Mouse (Mus musculus) E14TG2a.4 (cell line): ENCODE measurements around the gene Zdhhc23.

Source experiments
- H3K27me3 ChIP-seq: 2 replicates; pipeline ENCODE4 v1.6.1; 2014; ENCODE audit warnings: low read length, control low read depth; ENCODE audit not compliant: insufficient read depth
- H3K36me3 ChIP-seq: 2 replicates; pipeline ENCODE4 v1.6.1; 2014; ENCODE audit warnings: low read length, control low read depth; ENCODE audit not compliant: insufficient read depth
- H3K4me1 ChIP-seq: replicated peaks from 2 replicates; pipeline ENCODE4 v1.6.1; 2014; ENCODE audit warnings: low read depth, low read length, control low read depth
- H3K4me3 ChIP-seq: replicated peaks from 2 replicates; pipeline ENCODE4 v1.5.1; 2014; ENCODE audit warnings: mild to moderate bottlenecking, low read length
- H3K9me3 ChIP-seq: 2 replicates; pipeline ENCODE4 v1.6.1; 2014; ENCODE audit warnings: low read length, control low read depth
- CTCF ChIP-seq: conservative IDR thresholded peaks from 2 replicates; pipeline ENCODE4 v1.5.1; 2014; ENCODE audit warnings: low read length
- NANOG ChIP-seq: IDR thresholded peaks from 2 replicates; pipeline ENCODE4 v1.6.1; 2014; ENCODE audit warnings: borderline replicate concordance, low read length, mixed read lengths
- POU5F1 ChIP-seq: IDR thresholded peaks from 2 replicates; pipeline ENCODE4 v1.6.1; 2014; ENCODE audit warnings: low read length, borderline replicate concordance

The Zdhhc23 gene

GRCm38 (mm10) chr16:43972391-43972790 lies 7.2 kb downstream of the Zdhhc23 start:
- Histone ChIP-seq H3K27me3 (peaks cover 38% of the 10 kb centered on the region), H3K9me3 (no peaks in the 10 kb centered on the region), H3K4me3 (no peak overlapping the region), H3K4me1 (peaks cover 29% of the 10 kb centered on the region), H3K36me3 (no peaks in the 10 kb centered on the region)
- TF ChIP-seq POU5F1 (no peak), CTCF (no peak), NANOG (no peak)

GRCm38 (mm10) chr16:43971741-43972140 lies 7.8 kb downstream of the Zdhhc23 start:
- H3K4me3 ChIP-seq, result no peak overlapping the region
- H3K27me3 ChIP-seq, result peaks cover 33% of the 10 kb centered on the region
- no peaks in the 10 kb centered on the region for H3K9me3 ChIP-seq
- peaks cover 29% of the 10 kb centered on the region for H3K4me1 ChIP-seq
- TF ChIP-seq CTCF, result no peak
- no peak for TF ChIP-seq NANOG
- TF ChIP-seq POU5F1, result no peak
- no peaks in the 10 kb centered on the region for H3K36me3 ChIP-seq

GRCm38 (mm10) chr16:43971189-43971588 lies 8.4 kb downstream of the Zdhhc23 start:
- no peak for TF ChIP-seq POU5F1
- no peak for TF ChIP-seq CTCF
- no peak for TF ChIP-seq NANOG
- Histone ChIP-seq H3K27me3 (peaks cover 28% of the 10 kb centered on the region), H3K36me3 (no peaks in the 10 kb centered on the region), H3K4me1 (peaks cover 29% of the 10 kb centered on the region), H3K9me3 (no peaks in the 10 kb centered on the region), H3K4me3 (no peak overlapping the region)

- Histone ChIP-seq H3K9me3 (no peaks in the 10 kb centered on the region), H3K4me3 (no peak overlapping the region), H3K36me3 (no peaks in the 10 kb centered on the region), H3K27me3 (peaks cover 26% of the 10 kb centered on the region), H3K4me1 (peaks cover 29% of the 10 kb centered on the region)
- TF ChIP-seq NANOG (no peak), POU5F1 (no peak), CTCF (no peak)
Observed at GRCm38 (mm10) chr16:43970426-43970825, 9.2 kb downstream of the Zdhhc23 start.

GRCm38 (mm10) chr16:43965781-43966389 lies 13.7 kb downstream of the Zdhhc23 start:
- peaks cover 10% of the 10 kb centered on the region for H3K4me1 ChIP-seq
- no peak for TF ChIP-seq CTCF
- TF ChIP-seq POU5F1, result no peak
- no peak for TF ChIP-seq NANOG
- H3K27me3 ChIP-seq, result peaks cover 9% of the 10 kb centered on the region; the same call in 1 of the 2 replicates

GRCm38 (mm10) chr16:43963780-43964179 lies 15.8 kb downstream of the Zdhhc23 start:
- no peak overlapping the region for H3K4me3 ChIP-seq
- peaks cover 4% of the 10 kb centered on the region for H3K4me1 ChIP-seq
- H3K9me3 ChIP-seq, result no peaks in the 10 kb centered on the region
- H3K27me3 ChIP-seq, result no peaks in the 10 kb centered on the region
- H3K36me3 ChIP-seq, result peaks cover 37% of the 10 kb centered on the region
- TF ChIP-seq NANOG (no peak), POU5F1 (no peak), CTCF (no peak)

More at GRCm38 (mm10) chr16:43965781-43966389, 13.7 kb downstream of the Zdhhc23 start:
- H3K36me3 ChIP-seq, result peaks cover 21% of the 10 kb centered on the region
- H3K4me3 ChIP-seq, result no peak overlapping the region
- no peaks in the 10 kb centered on the region for H3K9me3 ChIP-seq

- H3K27me3 ChIP-seq, result no peaks in the 10 kb centered on the region
- no peak overlapping the region for H3K4me3 ChIP-seq
- peaks cover 40% of the 10 kb centered on the region for H3K36me3 ChIP-seq
- TF ChIP-seq NANOG, result no peak
- TF ChIP-seq POU5F1, result no peak
- TF ChIP-seq CTCF, result no peak
- no peaks in the 10 kb centered on the region for H3K9me3 ChIP-seq
- no peaks in the 10 kb centered on the region for H3K4me1 ChIP-seq
Observed at GRCm38 (mm10) chr16:43963291-43963690, 16.3 kb downstream of the Zdhhc23 start.

GRCm38 (mm10) chr16:43958038-43958437 lies 21.6 kb downstream of the Zdhhc23 start:
- TF ChIP-seq POU5F1 (no peak), NANOG (no peak), CTCF (no peak)
- H3K36me3 ChIP-seq, result peaks cover 54% of the 10 kb centered on the region
- no peaks in the 10 kb centered on the region for H3K27me3 ChIP-seq
- no peaks in the 10 kb centered on the region for H3K9me3 ChIP-seq
- H3K4me3 ChIP-seq, result no peak overlapping the region
- no peaks in the 10 kb centered on the region for H3K4me1 ChIP-seq

GRCm38 (mm10) chr16:43954913-43955312 lies 24.7 kb downstream of the Zdhhc23 start:
- no peaks in the 10 kb centered on the region for H3K4me1 ChIP-seq
- peaks cover 49% of the 10 kb centered on the region for H3K36me3 ChIP-seq
- H3K9me3 ChIP-seq, result no peaks in the 10 kb centered on the region
- no peak overlapping the region for H3K4me3 ChIP-seq
- TF ChIP-seq CTCF (no peak), POU5F1 (no peak), NANOG (no peak)
- H3K27me3 ChIP-seq, result no peaks in the 10 kb centered on the region
